Mouse (Mus musculus) gastrocnemius, postnatal 10 days (tissue): ENCODE measurements around the gene Atp2a3. TPM values are rescaled to one million over a fixed set of nuclear protein-coding genes. Genes with fewer than 3 reads are reported as not detected.

Experiments
- DNase-seq: peaks from one replicate; pipeline ENCODE4 v3.0.0; 2021; ENCODE audit warnings: mixed read lengths
- microRNA-seq, 2 experiments: library from miRNA; unstranded; fragments of <30 nt; microRNA quantifications; one replicate each; pipeline ENCODE4 v1.2.0; 2021
- total RNA-seq, 2 experiments: library from RNA; stranded (reverse); gene quantifications; 2 replicates each; pipeline ENCODE4 v1.2.3; 2021

Atp2a3 gene
- total RNA-seq, 2 experiments from 2014 or later, result 22.4 to 25.0 TPM

- DNase-seq, result no peak
Measured at GRCm38 (mm10) chr11:73037691-73038090, 76.7 kb downstream of the Atp2a3 start.

DNA sequence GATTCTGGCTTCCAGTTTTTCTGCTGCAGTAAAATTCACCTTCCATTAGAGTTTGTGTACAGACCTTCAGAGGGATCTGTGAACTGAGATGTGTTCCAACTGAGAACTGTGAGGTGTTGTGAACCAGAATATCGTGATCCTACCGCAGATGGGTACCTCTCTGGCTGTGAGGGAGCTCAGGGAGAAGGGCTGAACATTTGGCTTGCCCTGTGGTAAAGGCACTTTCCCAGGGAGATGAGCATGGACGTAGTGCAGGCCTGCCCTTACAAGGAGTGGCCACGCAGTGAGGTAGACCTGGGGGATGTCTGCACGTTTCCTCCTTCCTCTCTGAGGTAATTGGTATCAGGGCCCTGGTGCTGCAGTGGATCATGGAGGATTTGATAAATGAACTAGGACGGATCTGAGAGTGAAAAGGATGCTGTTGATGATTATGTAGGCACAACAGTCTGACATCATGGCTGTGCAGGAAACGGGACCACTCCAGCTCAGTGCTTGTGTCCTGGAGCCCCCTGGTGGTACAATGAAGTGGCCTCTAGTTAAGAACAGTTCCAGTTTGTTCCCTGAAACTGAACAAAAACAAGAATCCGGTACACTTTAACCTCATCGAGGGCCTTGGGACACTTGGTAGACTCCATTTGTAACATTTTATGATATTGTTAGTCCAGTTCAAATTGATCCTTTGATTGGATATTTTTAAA, 78.3 kb downstream of the Atp2a3 start:
- peak; percentile 62 for DNase-seq

Small RNAs within 50 kb of the gene (microRNA-seq; reads per million reads assigned to microRNA genes)
- 0 reads per million in 2 experiments for gene Gm44467

Other genes starting within 250 kb of the Atp2a3 start
- gene Cyb5d2, start 165.0 kb upstream of the Atp2a3 start, total RNA-seq, result 1 to 10 TPM; 8.0 to 8.4 TPM
- gene Zzef1, start 164.9 kb upstream of the Atp2a3 start, total RNA-seq, result 10 to 100 TPM; 17.2 to 21.7 TPM
- gene P2rx1, start 37.9 kb downstream of the Atp2a3 start, total RNA-seq, result 1 to 10 TPM in 1 of 2 experiments, under 1 TPM in 1; 0.85 to 1.2 TPM
- gene Camkk1, start 57.8 kb downstream of the Atp2a3 start, total RNA-seq, result 1 to 10 TPM; 1.7 to 2.2 TPM
- 1 to 10 TPM; 4.6 to 6.6 TPM for gene Ncbp3, start 86.6 kb downstream of the Atp2a3 start, total RNA-seq
- gene Itgae, start 129.4 kb downstream of the Atp2a3 start, total RNA-seq, result under 1 TPM; 0.05 to 0.20 TPM
- 1 to 10 TPM; 1.7 to 2.0 TPM for gene Haspin, start 177.1 kb downstream of the Atp2a3 start, total RNA-seq
- 1 to 10 TPM; 6.0 to 7.2 TPM for gene P2rx5, start 199.3 kb downstream of the Atp2a3 start, total RNA-seq
- gene Emc6, start 215.9 kb downstream of the Atp2a3 start, total RNA-seq, result 10 to 100 TPM; 70.7 to 81.6 TPM
- 10 to 100 TPM; 30.2 to 32.3 TPM for gene Tax1bp3, start 215.9 kb downstream of the Atp2a3 start, total RNA-seq
- 10 to 100 TPM in 1 of 2 experiments, 1 to 10 TPM in 1; 9.4 to 12.1 TPM for gene Ctns, start 237.9 kb downstream of the Atp2a3 start, total RNA-seq
- 1 to 10 TPM; 1.9 TPM for gene Shpk, start 238.3 kb downstream of the Atp2a3 start, total RNA-seq